Mouse (Mus musculus) neural tube, embryonic 12.5 days (tissue): ENCODE results near the gene Vapb. TPM values are rescaled to one million over a fixed set of nuclear protein-coding genes. Genes with fewer than 3 reads are reported as not detected.

Experiments
- ATAC-seq: fragments of 200-750 bp; cut with Nextera tagmentation; 2 replicates; pipeline ENCODE4 v1.8.0; 2017; ENCODE audit warnings: low read depth, mild to moderate bottlenecking, moderate TSS enrichment, moderate library complexity; ENCODE audit not compliant: low FRiP score
- H3K27ac ChIP-seq: fragments of 300-500 bp; sonication (generic); 2 replicates; pipeline ENCODE4 v1.5.1; 2016
- H3K27me3 ChIP-seq: fragments of 300-500 bp; sonication (generic); replicated peaks from 2 replicates; pipeline ENCODE4 v1.6.1; 2016; ENCODE audit warnings: mild to moderate bottlenecking
- H3K36me3 ChIP-seq: fragments of 300-500 bp; sonication (generic); 2 replicates; pipeline ENCODE4 v1.6.1; 2016; ENCODE audit warnings: mild to moderate bottlenecking
- H3K4me1 ChIP-seq: fragments of 300-500 bp; sonication (generic); 2 replicates; pipeline ENCODE4 v1.6.1; 2016
- H3K4me2 ChIP-seq: fragments of 300-500 bp; sonication (generic); replicated peaks from 2 replicates; pipeline ENCODE4 v1.6.1; 2016; ENCODE audit warnings: mild to moderate bottlenecking
- H3K4me3 ChIP-seq: fragments of 300-500 bp; sonication (generic); 2 replicates; pipeline ENCODE4 v1.5.1; 2016
- H3K9ac ChIP-seq: fragments of 300-500 bp; sonication (generic); 2 replicates; pipeline ENCODE4 v1.6.1; 2016; ENCODE audit warnings: mild to moderate bottlenecking
- H3K9me3 ChIP-seq: fragments of 300-500 bp; sonication (generic); 2 replicates; pipeline ENCODE4 v1.6.1; 2016; ENCODE audit warnings: mild to moderate bottlenecking
- WGBS: fragments of 180-500 bp; shearing (Covaris S2); methylation state at CpG from one replicate; pipeline ENCODE4 v1.1.7; 2016; 5-methylcytosine and 5-hydroxymethylcytosine counted together
- polyA plus RNA-seq: library from polyadenylated mRNA; unstranded; fragments of >200 nt; fragmentation: Nextera tagmentation; extraction: Ambion mirVana; gene quantifications from 2 replicates; pipeline ENCODE4 v1.2.1, GENCODE M21; 2016

Gene Vapb
- polyA plus RNA-seq, 1 experiment from 2014 or later, result 15.7 TPM

GRCm38 (mm10) chr2:173771706-173772105, 34.4 kb downstream of the Vapb start:
- H3K27ac ChIP-seq, result no peak overlapping the region; the same call in 1 of the 2 replicates
- no peaks in the 10 kb centered on the region; the same call in 1 of the 2 replicates for H3K36me3 ChIP-seq
- ATAC-seq, result no peak
- H3K4me3 ChIP-seq, result no peak overlapping the region
- no peak overlapping the region for H3K9ac ChIP-seq
- WGBS, result 30% methylated on average over 8 of the region's 8 CpGs
- peaks cover 79% of the 10 kb centered on the region for H3K4me1 ChIP-seq
- no peaks in the 10 kb centered on the region for H3K9me3 ChIP-seq
- no peak overlapping the region for H3K4me2 ChIP-seq
- H3K27me3 ChIP-seq, result no peaks in the 10 kb centered on the region

- peak overlapping the region; percentile 67 for H3K27ac ChIP-seq
- no peak overlapping the region for H3K4me3 ChIP-seq
- no peak overlapping the region; the same call in 1 of the 2 replicates for H3K4me2 ChIP-seq
- H3K36me3 ChIP-seq, result peaks cover 19% of the 10 kb centered on the region
- H3K9me3 ChIP-seq, result no peaks in the 10 kb centered on the region
- WGBS, result 26% methylated on average over 3 of the region's 3 CpGs
- peaks cover 86% of the 10 kb centered on the region for H3K4me1 ChIP-seq
- H3K9ac ChIP-seq, result 0 out of 2 replicates have a peak overlapping the region, but pooled peaks have one; percentile 17
- H3K27me3 ChIP-seq, result no peaks in the 10 kb centered on the region
- peak; percentile 7; the same call in 1 of the 2 replicates for ATAC-seq
Observed at GRCm38 (mm10) chr2:173775556-173775955, 38.2 kb downstream of the Vapb start.

GRCm38 (mm10) chr2:173776108-173776507, 38.8 kb downstream of the Vapb start:
- Histone ChIP-seq H3K4me1 (peaks cover 86% of the 10 kb centered on the region), H3K36me3 (peaks cover 19% of the 10 kb centered on the region), H3K4me3 (no peak overlapping the region), H3K9me3 (no peaks in the 10 kb centered on the region), H3K27me3 (no peaks in the 10 kb centered on the region), H3K27ac (0 out of 2 replicates have a peak overlapping the region, but pooled peaks have one; percentile 67), H3K4me2 (no peak overlapping the region), H3K9ac (no peak overlapping the region)
- WGBS, result 9% methylated on average over 9 of the region's 9 CpGs
- ATAC-seq, result peak; percentile 37; the same call in 1 of the 2 replicates

DNA sequence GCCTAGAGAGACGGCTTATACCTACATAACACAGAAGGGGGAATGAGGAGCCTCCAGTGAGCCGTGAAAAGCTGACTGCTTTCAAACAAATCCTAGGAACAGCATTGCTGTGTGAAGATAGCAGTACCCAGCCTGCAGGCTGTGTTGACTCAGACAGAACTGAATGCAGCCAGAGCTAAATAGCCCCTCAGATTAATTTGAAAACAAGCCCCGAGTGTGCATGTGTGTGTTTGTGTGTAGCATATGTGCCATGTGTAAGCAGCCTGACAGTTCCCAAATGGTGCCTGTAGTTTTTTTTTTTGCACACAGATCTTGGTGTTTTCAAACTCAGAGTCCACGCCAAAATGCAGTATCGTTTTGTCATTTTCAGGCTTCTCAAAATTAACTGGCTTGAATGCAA, 43.6 kb downstream of the Vapb start:
- Histone ChIP-seq H3K4me2 (no peak overlapping the region), H3K27me3 (no peaks in the 10 kb centered on the region), H3K9ac (no peak overlapping the region), H3K9me3 (peaks cover 7% of the 10 kb centered on the region; the same call in 1 of the 2 replicates), H3K4me3 (no peak overlapping the region), H3K27ac (peak overlapping the region; percentile 32; the same call in 1 of the 2 replicates), H3K36me3 (peaks cover 27% of the 10 kb centered on the region), H3K4me1 (peaks cover 50% of the 10 kb centered on the region)
- no peak for ATAC-seq
- WGBS, result 71% methylated on average over 5 of the region's 5 CpGs

- no peak overlapping the region for H3K4me3 ChIP-seq
- H3K9ac ChIP-seq, result no peak overlapping the region
- peaks cover 8% of the 10 kb centered on the region for H3K36me3 ChIP-seq
- peaks cover 7% of the 10 kb centered on the region; the same call in 1 of the 2 replicates for H3K9me3 ChIP-seq
- no peak overlapping the region for H3K27ac ChIP-seq
- no peaks in the 10 kb centered on the region for H3K27me3 ChIP-seq
- H3K4me2 ChIP-seq, result no peak overlapping the region
- peaks cover 24% of the 10 kb centered on the region for H3K4me1 ChIP-seq
- ATAC-seq, result no peak
- 72% methylated on average over 3 of the region's 3 CpGs for WGBS
Observed at GRCm38 (mm10) chr2:173784366-173784765, 47.1 kb downstream of the Vapb start.

DNA sequence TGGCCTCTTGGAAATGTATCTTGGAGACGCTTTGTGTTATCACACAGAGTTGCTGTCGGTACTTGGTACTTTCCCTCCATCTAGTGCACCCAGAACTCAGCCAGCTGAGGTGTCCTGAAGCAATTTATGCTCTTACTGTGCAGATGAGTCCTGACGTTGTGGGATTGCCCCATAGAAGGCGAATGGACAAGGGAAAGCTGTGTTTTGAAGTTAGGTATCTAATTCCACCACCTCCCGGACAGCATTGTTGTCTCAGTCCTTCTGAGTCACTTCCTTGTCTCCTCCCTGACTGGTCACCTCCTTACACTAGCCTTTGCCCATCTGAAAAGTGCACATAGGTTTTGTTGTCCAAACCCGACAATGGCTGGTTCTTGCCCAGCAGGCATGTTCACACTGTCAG, 47.6 kb downstream of the Vapb start:
- peaks cover 8% of the 10 kb centered on the region for H3K36me3 ChIP-seq
- WGBS, result 83% methylated on average over 6 of the region's 6 CpGs
- H3K4me2 ChIP-seq, result no peak overlapping the region
- no peak for ATAC-seq
- H3K27me3 ChIP-seq, result no peaks in the 10 kb centered on the region
- H3K27ac ChIP-seq, result no peak overlapping the region
- H3K9ac ChIP-seq, result no peak overlapping the region
- H3K4me1 ChIP-seq, result peaks cover 24% of the 10 kb centered on the region
- H3K4me3 ChIP-seq, result no peak overlapping the region
- H3K9me3 ChIP-seq, result peaks cover 7% of the 10 kb centered on the region; the same call in 1 of the 2 replicates

DNA sequence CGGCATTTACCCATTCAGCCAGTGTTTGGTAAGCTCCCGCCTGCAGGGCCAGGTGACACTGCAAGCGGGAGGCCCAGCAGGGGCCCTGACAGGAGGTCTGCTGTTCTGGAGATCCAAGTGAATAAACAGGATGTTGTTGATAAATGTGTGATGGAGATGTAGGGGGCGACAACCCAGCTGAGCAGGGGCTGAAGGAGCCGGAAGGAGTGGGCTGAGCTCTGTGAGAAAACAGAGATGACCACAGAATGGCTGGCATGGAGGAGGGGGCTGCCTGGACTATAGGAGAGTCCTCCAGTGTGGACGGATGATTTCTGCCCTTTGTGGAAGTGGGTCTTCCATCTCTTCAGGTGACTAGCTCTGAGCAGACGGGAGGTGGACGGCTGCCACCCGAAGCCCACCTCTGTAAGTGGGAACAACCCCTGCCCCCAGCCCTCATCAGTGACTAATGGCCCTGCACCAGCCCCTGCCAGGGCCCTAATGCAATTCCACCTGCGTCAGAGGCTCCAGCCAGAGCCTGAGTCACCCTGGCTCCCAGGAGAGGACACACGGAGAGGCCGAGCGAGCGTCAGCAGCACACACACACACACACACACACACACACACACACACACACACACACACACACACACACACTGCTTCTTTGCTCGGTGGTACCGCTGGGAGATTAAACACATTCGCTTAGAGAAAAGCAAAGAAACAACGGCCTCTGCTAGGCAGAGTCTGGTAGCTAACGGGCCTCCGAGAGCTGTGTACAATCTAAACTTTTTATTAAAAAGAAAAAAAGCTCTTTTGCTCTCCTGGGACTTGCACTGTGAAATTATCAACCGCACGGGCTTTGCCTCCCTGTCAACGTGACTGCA, 52.9 kb downstream of the Vapb start:
- H3K4me3 ChIP-seq, result no peak overlapping the region
- peak; percentile 78 for ATAC-seq
- no peaks in the 10 kb centered on the region for H3K9me3 ChIP-seq
- no peak overlapping the region for H3K9ac ChIP-seq
- no peaks in the 10 kb centered on the region for H3K27me3 ChIP-seq
- no peaks in the 10 kb centered on the region for H3K36me3 ChIP-seq
- H3K4me2 ChIP-seq, result peak overlapping the region; percentile 39
- H3K4me1 ChIP-seq, result peaks cover 43% of the 10 kb centered on the region
- WGBS, result 13% methylated on average over 23 of the region's 23 CpGs
- peak overlapping the region; percentile 64 for H3K27ac ChIP-seq

DNA sequence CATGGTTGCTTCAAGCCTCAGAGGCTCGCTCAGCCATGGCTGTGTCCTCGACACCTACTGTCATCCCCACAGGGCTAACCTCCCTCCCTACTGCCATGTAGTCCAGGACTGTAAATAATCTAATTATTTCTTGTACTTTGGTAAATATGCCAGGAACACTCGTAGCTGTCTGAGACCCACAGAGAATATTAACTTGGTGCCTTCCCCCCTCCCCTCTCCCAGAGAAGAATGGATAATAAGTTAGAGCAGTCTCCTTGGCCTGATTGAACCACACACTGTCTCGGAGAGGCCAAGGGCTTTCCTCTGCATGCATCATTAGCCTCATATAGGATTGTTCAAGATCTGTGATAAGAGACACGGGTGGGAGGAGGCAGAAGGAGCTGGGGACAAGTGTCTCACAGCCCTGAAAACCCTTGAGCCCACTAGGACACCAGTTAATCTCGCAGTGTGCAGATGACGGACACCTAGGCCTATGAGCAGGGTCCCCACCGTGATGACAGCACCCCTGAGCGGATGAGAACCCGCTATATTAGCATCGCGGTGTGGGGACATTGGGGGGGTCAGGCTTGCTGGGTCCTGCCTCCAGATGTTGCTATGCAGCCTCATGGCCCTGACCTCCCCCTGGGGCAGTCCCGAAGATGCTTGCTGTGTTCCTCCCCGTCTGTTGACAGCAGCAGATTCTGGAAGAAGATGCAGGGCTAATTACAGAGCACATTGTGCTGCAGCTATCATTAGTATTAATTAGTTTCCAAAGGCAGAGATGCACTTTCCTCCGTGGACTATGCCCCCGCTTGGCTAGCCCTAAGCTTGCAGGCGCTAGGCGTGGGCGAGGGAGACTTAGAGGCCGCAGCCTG, 54.8 kb downstream of the Vapb start:
- Histone ChIP-seq H3K4me2 (no peak overlapping the region), H3K27ac (no peak overlapping the region), H3K9ac (no peak overlapping the region), H3K4me1 (peaks cover 51% of the 10 kb centered on the region), H3K36me3 (no peaks in the 10 kb centered on the region), H3K27me3 (no peaks in the 10 kb centered on the region), H3K9me3 (no peaks in the 10 kb centered on the region), H3K4me3 (no peak overlapping the region)
- WGBS, result 65% methylated on average over 20 of the region's 20 CpGs
- peak; percentile 19; the same call in 1 of the 2 replicates for ATAC-seq

DNA sequence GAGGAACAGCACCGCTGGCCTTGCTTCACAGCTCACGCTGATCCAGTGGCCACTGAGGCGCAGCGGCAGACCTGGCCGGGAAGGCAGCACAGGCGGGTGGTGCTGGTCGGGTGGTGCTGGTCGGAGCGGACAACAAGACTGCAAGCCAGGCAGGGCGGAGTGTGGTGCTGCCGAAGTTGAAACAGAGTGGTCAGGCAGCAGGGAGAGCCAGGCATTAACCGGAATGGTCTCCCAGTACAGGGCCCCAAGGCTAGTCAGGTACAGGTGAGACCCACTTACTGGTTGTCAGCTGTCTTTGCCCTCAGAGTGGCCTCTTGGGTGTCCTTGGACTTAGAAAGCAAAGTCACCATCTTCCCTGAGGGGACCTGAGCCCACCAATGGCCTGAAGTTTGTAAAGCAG, 56.7 kb downstream of the Vapb start:
- Histone ChIP-seq H3K9ac (no peak overlapping the region), H3K27me3 (no peaks in the 10 kb centered on the region), H3K4me1 (peaks cover 51% of the 10 kb centered on the region), H3K4me3 (no peak overlapping the region), H3K27ac (no peak overlapping the region), H3K9me3 (no peaks in the 10 kb centered on the region), H3K36me3 (no peaks in the 10 kb centered on the region), H3K4me2 (no peak overlapping the region)
- WGBS, result 90% methylated on average over 12 of the region's 12 CpGs
- ATAC-seq, result no peak

GRCm38 (mm10) chr2:173794531-173795510, 57.5 kb downstream of the Vapb start:
- H3K4me2 ChIP-seq, result no peak overlapping the region
- H3K4me3 ChIP-seq, result no peak overlapping the region
- no peak for ATAC-seq
- no peaks in the 10 kb centered on the region for H3K27me3 ChIP-seq
- H3K4me1 ChIP-seq, result peaks cover 46% of the 10 kb centered on the region
- H3K9ac ChIP-seq, result no peak overlapping the region
- H3K36me3 ChIP-seq, result no peaks in the 10 kb centered on the region
- 84% methylated on average over 21 of the region's 21 CpGs for WGBS
- no peak overlapping the region for H3K27ac ChIP-seq
- H3K9me3 ChIP-seq, result no peaks in the 10 kb centered on the region
